Mouse (Mus musculus) liver (tissue): ENCODE results near the gene Sncg.
"Not testable (repeated sequence)": the region's sequence is repeated elsewhere in the genome, so short reads cannot be mapped to it uniquely, and the experiment has no call there.

Source experiments
- DNase-seq: peaks from one replicate; pipeline ENCODE4 v3.0.0-alpha.2; 2020; ENCODE audit warnings: mixed read lengths

Gene Sncg

GRCm38 (mm10) chr14:34374577-34374976 lies at the start of gene Sncg:
Gene Sncg (minus strand): TSS chr14:34374789.
- no peak for DNase-seq

- no peak for DNase-seq
Measured at GRCm38 (mm10) chr14:34421078-34421477, 46.5 kb upstream of the Sncg start.

DNA sequence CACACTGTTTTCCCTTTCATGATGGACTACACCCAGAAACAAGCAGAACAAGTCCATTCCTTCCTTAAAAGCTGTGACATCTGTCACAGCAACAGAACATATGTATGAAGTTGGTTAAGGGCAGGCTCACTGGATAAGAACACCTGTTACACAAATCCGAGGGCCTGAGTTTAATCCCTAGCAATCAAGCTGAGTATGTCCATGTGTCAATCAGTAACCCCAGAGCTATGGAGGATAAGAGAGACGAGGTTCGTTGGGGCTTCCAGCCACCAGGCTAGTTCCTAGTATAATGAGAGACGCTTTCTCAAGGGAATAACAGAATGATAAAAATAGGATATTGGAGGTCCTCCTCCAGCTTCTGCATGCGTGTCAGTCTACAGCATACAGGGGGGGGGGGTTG lies 42.9 kb upstream of the Sncg start:
- no peak for DNase-seq

GRCm38 (mm10) chr14:34416946-34417345 lies 42.4 kb upstream of the Sncg start:
- DNase-seq = not testable (repeated sequence)

- no peak for DNase-seq
Measured at GRCm38 (mm10) chr14:34412164-34412896, 37.7 kb upstream of the Sncg start.

GRCm38 (mm10) chr14:34410716-34411115 lies 36.1 kb upstream of the Sncg start:
- DNase-seq = no peak

GRCm38 (mm10) chr14:34403424-34403823 lies 28.8 kb upstream of the Sncg start:
- no peak for DNase-seq

DNA sequence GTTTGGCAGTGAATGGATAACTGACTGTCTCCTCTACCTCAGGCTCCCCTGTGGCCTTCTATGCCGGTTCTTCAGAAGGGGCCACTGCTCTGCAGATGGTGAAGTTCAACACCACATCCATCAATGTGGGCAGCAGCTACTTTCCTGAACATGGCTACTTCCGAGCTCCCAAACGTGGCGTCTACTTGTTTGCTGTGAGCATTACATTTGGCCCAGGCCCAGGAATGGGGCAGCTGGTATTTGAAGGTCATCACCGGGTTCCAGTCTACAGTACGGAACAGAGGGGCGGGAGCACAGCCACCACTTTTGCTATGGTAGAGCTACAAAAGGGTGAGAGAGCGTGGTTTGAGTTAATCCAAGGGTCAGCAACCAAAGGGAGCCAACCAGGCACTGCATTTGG lies 28.3 kb upstream of the Sncg start:
- DNase-seq = no peak

DNA sequence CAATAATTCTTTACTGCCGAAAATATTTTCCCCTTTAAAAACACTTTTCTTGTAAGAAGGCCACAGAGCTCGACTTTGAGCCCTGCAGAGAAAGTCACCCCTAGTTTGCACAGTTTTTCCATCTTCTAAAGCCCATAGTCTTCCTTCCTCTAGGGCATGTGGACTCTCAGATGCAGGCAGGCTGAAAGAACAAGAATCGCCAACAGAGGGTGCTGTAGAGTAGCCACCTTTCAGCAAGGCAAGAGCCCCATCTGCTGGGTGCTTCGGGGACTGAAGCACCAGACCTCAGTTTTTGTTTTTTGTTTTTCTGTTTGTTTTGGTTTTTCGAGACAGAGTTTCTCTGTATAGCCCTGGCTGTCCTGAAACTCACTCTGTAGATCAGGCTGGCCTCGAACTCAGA lies 26.5 kb upstream of the Sncg start:
- peak; percentile 77 for DNase-seq

- DNase-seq = no peak
Measured at GRCm38 (mm10) chr14:34400021-34400420, 25.4 kb upstream of the Sncg start.

DNA sequence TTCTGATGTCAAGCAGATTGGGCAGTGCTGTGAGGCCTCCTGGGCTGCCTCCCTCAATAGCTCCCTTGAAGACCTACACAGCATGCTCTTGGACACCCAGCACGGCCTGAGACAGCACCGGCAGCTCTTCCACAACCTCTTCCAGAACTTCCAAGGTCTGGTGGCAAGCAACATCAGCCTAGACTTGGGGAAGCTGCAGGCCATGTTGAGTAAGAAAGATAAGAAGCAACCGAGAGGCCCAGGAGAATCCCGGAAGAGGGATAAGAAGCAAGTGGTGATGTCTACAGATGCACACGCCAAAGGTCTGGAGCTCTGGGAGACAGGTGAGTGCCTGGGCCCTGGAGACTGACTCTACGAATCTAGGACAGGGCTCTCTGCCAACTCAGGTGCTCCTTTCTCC lies 24.7 kb upstream of the Sncg start:
- DNase-seq = no peak

DNA sequence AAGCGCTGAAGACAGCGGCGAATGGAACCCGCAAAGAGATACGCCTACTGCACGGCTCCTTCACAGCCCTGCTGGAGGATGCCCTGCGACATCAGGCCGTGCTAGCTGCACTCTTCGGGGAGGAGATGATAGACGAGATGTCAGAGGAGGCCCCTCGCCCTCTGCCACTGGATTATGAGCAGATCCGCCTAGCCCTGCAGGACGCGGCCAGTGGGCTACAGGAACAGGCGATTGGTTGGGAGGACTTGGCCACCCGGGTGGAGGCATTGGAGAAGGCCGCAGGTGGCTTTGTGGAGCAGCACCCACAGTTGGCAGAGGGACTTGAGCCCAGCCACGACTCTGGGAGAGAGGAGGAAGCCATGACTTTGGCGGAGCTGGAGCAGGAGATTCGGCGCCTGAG lies 24.3 kb upstream of the Sncg start:
- no peak for DNase-seq

GRCm38 (mm10) chr14:34397871-34398270 lies 23.3 kb upstream of the Sncg start:
- DNase-seq = no peak

- DNase-seq = no peak
Measured at GRCm38 (mm10) chr14:34393295-34393694, 18.7 kb upstream of the Sncg start.

- DNase-seq = no peak
Measured at GRCm38 (mm10) chr14:34382921-34383704, 8.5 kb upstream of the Sncg start.

DNA sequence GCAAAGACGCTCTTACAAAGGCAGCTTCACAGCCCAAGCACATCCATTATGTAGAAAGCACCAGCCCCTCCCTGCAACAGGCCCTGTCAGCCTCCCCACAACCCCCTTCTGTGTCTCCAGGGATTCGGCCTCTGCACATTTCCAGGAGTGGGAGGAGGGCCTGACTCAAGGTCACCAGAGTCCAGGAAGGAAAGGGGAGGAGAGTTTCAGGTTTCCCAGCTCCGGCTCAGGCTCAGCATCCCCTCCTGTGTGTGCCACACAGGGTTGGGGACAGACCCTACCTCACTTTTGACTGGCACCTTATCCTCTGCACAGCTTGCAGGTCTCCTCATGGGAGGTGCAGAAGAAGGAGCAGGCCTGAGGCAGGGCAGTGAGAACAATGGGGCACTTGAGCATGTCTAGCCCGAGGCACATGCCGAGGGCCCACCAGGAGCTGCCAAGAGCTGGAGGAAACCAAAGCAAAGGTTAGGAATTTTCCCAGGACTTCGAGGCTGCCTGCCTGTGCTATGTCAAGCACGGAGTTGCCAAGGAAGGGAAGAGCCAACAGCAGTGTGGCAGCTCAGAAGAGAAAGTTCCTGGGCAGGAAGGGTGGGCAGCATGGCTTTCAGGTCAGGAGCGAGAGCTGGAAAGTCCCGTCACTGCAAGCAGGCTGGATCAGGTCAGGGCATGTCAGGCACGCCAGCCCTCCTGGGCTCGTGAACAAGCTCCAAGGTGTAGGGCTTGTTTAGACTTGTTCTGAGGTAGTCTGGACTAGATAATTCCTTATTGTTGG lies 4.2 kb upstream of the Sncg start:
- DNase-seq = no peak

DNA sequence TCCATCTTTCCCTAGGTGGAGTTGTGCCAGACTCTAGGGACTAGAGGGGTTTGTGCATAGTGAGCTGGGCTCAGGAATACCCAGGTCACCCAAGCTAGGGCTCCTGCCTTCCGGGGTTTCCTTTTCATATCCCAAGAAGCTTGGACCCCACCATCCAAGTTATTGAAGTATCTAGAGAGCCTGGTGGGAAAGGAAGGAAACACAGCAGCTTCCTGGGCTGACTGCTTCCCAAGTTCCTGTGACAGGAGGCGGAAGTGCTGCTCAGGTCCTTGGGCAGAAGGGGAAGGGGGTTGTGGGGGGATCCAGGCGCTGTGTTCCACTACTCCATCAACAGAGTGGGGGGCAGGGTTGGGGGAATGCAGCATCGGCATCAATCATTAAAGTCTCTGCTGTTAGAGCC lies 2.5 kb upstream of the Sncg start:
- no peak for DNase-seq

GRCm38 (mm10) chr14:34375941-34376340 lies 1.4 kb upstream of the Sncg start:
- DNase-seq = no peak

DNA sequence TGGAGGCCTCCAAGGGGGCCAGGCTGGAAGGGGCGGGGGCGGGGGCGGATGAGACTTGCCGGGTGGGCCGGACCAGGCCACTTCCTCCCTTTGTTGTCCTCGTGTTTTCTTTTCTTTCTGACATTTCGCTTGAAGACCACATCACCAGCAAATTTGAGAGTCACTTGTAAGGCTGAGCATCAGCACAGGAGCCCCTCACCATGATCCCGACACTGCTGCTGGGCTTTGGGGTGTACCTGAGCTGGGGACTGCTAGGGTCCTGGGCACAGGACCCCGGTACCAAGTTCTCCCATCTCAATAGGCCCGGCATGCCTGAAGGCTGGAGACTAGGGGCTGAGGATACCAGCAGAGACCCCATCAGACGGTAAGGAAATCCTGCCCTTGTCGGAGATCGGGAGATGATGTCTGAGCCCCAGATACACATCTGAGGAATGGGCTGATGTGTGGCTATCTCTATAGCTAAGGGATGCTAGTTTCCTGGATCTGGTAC lies 871 bp upstream of the Sncg start, which contains the start of gene Mmrn2:
Gene Mmrn2 (plus strand): TSS at position 51 of the 490 bp plus-strand sequence.
- no peak for DNase-seq

- DNase-seq = no peak
Measured at GRCm38 (mm10) chr14:34373581-34373980, 1.0 kb downstream of the Sncg start.

- no peak for DNase-seq
Measured at GRCm38 (mm10) chr14:34372646-34373045, 1.9 kb downstream of the Sncg start.

GRCm38 (mm10) chr14:34371763-34372162 lies 2.8 kb downstream of the Sncg start:
- no peak for DNase-seq

GRCm38 (mm10) chr14:34370921-34371320 lies 3.7 kb downstream of the Sncg start:
- DNase-seq = no peak
